Mouse (Mus musculus): ENCODE data around the gene Tmem221.

The Tmem221 gene

DNA sequence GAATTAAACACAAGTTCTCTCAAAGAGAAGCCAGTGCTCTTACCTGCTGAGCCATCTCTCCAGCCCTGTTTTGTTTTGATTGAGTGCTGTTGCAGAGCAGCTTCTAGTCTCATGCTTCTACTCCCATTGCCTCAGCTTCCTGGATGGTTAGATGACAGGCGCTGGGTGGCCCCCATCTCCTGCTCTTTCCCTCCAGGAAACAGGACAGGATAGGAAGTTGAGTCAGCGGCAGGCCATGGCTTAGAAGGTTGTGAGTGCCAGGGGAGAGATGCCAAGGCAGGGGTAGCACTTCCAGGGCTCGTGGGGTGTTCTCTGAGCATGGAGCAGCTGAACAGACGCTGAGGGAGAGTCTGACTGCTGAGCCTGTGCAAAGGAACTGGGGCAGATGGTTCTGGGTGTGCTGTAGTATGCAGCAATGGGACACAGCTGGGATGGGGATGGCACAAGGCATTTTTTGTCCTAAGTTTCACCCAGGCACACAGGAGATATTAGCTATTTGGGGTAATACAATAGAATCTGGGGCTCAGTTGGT lies 19.3 kb upstream of the Tmem221 start:
- DNase-seq (ENCODE audit: low read depth): no peak

DNA sequence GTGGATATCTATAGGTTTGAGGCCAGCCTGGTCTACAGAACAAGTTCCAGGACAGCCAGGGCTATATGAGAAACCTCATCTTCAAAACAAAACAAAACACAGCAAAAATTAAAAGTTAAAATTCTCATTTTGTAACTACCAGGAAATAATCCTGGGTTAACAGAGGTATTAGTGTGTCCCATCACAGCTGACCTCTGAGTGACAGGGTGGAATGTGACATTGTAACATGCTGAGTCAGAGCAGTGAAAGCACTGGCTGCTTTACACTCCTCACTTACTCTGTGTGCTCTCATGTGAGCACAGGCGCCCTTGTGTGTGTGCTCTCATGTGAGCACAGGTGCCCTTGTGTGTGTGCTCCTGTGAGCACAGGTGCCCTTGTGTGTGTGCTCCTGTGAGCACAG lies 16.3 kb upstream of the Tmem221 start:
- no peak for DNase-seq (ENCODE audit: low read depth)

DNA sequence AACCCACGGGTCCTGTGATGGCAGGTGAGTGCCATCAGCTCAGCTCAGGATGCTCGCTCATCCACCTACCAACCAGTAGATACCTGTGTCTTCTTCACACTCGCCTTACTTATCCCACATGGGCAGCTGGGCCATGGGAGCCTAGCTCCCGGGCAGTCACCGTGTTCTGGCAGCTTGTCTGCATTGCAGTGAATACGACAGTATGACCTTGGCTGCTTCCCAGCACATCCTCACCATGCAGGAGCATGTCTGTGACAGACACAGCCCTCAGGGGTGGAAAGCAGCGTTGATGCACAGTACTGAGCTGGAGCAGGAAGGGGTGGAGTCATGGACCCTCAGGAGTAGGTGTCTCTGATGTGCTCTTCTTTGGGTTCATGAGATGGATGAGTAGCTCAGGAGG lies 15.8 kb upstream of the Tmem221 start:
- DNase-seq (ENCODE audit: low read depth): no peak

- no peak for DNase-seq (ENCODE audit: low read depth)
Observed at GRCm38 (mm10) chr8:71572847-71573633, 14.4 kb upstream of the Tmem221 start.

GRCm38 (mm10) chr8:71572077-71572476 lies 13.4 kb upstream of the Tmem221 start:
- no peak for DNase-seq (ENCODE audit: low read depth)

GRCm38 (mm10) chr8:71570291-71570954 lies 11.8 kb upstream of the Tmem221 start:
- DNase-seq (ENCODE audit: low read depth): peak; percentile 97

DNA sequence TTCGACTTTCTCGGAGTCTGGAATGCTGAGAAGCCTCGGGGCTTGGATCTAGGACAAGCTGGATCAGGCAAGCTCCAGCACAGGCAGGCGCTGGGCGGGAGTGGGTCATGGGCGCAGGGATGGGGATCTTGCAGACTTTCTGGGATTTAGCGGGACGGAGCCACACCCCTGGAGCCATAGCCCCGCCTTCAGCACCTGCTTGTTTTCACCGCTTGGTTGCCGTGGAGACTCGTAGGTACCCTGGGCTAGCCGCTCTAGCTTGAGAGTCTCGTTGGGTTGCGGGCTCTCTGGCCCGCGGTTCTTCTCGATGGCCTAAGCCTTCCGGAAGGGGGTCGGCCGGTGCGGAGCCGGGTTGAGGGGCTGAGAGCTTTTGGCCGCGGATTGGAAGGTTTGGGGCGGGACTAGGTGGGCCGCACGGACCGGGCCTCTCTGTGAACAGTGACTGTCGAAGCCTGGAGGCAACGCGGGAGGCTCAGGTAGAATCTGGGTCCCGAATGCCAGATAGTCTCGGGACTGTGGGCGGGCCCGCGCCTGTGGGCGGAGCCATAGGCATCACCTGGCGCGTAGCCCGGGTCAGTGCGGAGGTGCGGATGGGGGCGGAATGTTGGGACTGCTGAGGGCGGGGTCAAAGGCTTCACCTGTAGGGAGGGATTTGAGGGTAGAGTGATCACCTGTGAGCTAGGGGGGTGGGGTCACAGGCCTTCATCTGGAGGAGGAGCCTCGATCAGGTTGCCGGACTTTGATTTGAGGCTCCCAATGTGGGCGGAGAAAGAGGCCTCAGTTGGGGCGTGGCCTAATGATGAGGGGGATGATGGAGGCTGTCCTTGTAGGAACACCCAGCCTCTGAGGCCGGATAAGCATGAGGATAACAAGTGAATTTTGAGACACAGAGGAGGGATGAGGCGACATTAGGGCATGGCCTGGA lies 11.0 kb upstream of the Tmem221 start:
- peak; percentile 76 for DNase-seq (ENCODE audit: low read depth)

- DNase-seq (ENCODE audit: low read depth): peak; percentile 34
Observed at GRCm38 (mm10) chr8:71568941-71569340, 10.3 kb upstream of the Tmem221 start.

GRCm38 (mm10) chr8:71568387-71568937 lies 9.8 kb upstream of the Tmem221 start, which contains the start of gene Slc27a1:
Slc27a1 (plus strand) TSS chr8:71568882.
- no peak for DNase-seq (ENCODE audit: low read depth)

GRCm38 (mm10) chr8:71567587-71567986 lies 8.9 kb upstream of the Tmem221 start:
- no peak for DNase-seq (ENCODE audit: low read depth)

DNA sequence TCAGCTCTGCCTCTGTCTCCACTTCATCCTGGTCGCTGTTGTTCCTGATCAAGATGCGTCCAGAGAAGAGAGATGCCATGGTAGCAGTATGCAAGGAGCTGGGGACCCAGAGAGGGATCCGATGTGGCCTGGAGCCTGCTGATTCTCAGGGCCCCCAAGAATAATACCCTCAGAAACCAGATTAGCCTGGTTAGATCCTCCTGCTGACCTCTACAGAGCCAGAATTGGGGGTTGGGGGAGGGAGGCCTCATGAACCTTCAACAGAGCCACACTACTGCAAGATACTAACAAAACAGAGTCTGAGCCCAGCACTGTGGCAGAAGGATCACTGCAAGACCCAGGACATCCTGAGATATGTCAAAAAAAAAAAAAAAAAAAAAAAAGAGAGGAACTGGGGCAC lies 7.8 kb upstream of the Tmem221 start, which contains the start of gene Nxnl1:
Gene Nxnl1 (minus strand): TSS at position 101 of the 400 bp plus-strand sequence.
- no peak for DNase-seq (ENCODE audit: low read depth)

DNA sequence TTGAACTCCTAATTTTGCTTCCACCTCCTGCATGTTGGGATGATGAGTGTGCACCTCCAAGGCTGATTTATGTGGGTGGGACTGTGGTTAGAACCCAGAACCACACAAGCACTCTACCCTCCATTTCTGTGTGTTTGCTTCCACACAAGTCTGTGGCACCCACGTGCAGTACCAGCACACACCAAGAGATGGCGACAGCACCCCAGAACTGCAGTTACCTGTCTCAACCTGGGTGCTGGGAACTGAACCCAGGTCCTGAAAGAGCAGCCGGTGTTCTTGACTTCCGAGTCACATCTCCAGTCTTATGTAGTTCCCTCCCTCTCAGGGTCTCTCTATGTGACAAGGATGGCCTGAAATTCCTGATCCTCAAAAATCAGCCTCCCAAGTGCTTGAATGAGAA lies 5.3 kb upstream of the Tmem221 start:
- DNase-seq (ENCODE audit: low read depth): no peak

DNA sequence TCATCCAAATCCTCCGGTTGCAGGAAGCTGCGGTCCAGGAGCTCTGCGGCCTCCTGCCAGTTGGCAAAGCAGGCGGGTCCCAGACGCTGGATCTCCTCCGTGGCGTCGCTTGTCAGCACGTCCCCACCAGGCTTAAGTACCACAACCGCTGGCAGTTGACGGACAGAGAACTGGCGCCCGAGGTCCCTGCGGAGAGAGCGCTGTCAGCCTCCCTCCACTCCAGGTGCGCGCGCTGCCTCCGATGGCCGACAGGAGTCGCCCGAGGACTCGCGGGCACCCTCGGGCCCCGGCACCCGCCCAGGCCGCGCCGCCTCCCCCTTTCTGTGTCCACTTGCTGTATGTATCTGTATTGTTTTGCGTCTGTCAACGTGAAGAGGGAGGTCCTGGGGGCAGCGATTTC lies 4.1 kb upstream of the Tmem221 start:
- peak; percentile 82 for DNase-seq (ENCODE audit: low read depth)

- DNase-seq (ENCODE audit: low read depth): peak; percentile 93
Observed at GRCm38 (mm10) chr8:71561401-71561800, 2.7 kb upstream of the Tmem221 start.

GRCm38 (mm10) chr8:71560765-71561164 lies 2.1 kb upstream of the Tmem221 start:
- peak; percentile 24 for DNase-seq (ENCODE audit: low read depth)

GRCm38 (mm10) chr8:71560071-71560470 lies 1.4 kb upstream of the Tmem221 start:
- no peak for DNase-seq (ENCODE audit: low read depth)

DNA sequence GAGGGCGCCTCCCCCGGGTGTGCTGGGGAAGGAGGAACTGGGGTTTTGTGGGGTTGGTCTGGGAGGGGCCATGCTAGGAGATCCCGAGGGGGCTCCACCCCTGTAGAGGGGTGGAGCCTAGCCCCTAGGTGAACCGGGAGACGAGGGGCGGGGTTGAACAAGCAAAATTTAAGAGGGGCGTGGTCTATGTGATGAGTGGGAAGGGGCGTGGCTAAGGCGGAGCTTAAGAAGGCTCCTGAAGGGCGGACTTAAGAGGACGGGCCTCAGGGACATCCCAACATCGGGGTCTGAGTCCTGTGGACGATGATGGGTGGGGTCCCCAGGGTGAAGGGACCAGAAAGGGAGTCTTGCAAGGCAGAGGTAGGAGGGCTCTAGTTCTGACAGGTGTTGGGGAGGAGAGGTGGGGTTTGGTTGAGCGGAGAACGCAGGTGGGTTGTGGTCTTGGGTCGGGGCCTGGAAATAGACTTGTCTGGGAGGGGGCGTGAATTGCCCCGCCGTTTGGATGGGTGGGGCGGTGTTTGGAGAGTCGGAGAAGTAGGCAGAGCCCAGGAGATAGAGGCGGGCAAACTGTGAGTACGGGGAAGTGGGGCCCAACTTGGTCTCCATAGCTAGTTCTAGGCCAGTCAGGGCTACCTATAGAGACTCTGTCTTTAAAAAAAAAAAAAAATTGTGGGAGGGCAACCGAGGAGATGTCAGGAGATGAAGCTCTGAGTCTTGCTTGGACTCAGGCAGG lies 453 bp upstream of the Tmem221 start:
- DNase-seq (ENCODE audit: low read depth): peak; percentile 89

DNA sequence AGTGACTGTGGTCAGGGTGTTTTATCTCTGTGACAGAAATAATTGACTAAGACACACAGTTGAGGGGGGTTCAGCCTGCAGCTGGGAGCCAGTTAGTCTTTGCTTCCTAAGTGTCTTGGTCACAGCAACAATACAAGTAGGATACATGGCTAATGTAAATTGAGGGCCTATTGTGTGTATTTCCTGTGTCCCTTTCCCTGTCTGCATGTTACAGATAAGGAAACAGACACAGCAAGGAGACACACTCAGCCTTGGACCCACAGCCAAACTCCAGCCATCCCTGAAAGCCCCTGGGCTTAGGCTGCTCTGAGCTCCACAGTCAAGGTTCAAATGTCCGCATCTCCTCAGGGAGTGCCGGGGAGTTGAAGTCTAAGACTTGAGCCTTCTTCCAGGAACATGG lies 4.0 kb downstream of the Tmem221 start:
- DNase-seq (ENCODE audit: low read depth): no peak

DNA sequence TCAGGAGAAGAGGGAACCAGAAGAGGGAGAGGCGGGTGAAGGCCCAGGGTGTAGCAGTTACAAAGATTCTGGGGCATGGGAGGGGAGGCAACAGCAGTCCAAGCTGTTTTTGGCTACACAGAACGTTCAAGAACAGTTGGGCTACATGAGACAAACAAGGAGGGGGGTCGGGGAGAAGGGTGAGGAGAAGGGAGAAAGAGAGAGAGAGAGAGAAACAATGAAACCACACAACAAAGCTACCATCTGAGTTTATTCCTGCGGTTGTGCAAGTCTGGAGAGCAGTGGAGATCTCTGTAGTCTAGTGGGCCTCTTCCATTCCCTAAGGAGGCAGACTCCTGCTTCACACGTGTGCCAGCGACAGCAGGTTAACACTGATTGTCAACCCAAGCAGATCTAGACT lies 4.7 kb downstream of the Tmem221 start:
- DNase-seq (ENCODE audit: low read depth): no peak

DNA sequence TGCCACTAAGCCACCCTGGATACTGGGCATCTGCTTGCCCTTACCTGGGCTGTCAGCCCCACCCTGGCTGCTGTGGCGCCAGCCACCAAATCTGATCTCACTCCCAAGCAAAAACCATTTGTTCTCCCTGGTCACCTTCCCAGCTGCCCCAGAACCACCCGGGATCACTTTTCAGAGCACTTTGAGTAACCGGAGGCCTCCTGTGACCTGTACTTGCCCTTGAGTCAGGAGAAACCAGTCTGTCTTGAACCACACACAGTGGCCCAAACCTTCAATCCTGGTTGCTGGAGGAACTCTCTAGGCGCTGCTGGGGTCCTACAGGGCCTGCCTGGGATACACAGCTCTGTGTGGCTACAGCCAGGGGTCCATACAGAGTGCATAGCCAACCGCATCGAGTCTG lies 5.9 kb downstream of the Tmem221 start:
- no peak for DNase-seq (ENCODE audit: low read depth)

GRCm38 (mm10) chr8:71550754-71551153 lies 7.9 kb downstream of the Tmem221 start:
- DNase-seq (ENCODE audit: low read depth): no peak

Measured in naive thymus-derived CD4-positive, alpha-beta T cell, adult 2 months (primary cell).